Mouse (Mus musculus) lung, adult 2 months (tissue): ENCODE data around the gene Gm13212. TPM values are rescaled to one million over a fixed set of nuclear protein-coding genes. Genes with fewer than 3 reads are reported as not detected.
"Not testable (repeated sequence)": the region's sequence is repeated elsewhere in the genome, so short reads cannot be mapped to it uniquely, and the experiment has no call there.

Experiments
- DNase-seq: peaks from one replicate; pipeline ENCODE4 v3.0.0; 2022
- H3K4me1 ChIP-seq: fragments of 200-500 bp; 2 replicates; pipeline ENCODE4 v1.6.1; 2011; ENCODE audit warnings: low read length; ENCODE audit not compliant: control insufficient read depth, insufficient read depth
- H3K4me3 ChIP-seq: fragments of 200-500 bp; replicated peaks from 2 replicates; pipeline ENCODE3; 2011; ENCODE audit warnings: low read depth, mild to moderate bottlenecking, control low read depth, low read length; ENCODE audit errors: extremely low read depth
- WGBS: fragments of 180-500 bp; shearing (Covaris S2); methylation state at CpG from one replicate; pipeline ENCODE4 v1.1.7; 2018; 5-methylcytosine and 5-hydroxymethylcytosine counted together
- polyA plus RNA-seq: library from polyadenylated mRNA; depleted of rRNA; stranded (reverse); fragments of >200 nt; gene quantifications from 2 replicates; pipeline ENCODE4 v1.2.3, GENCODE M21; 2012; rRNA removed

The Gm13212 gene
- polyA plus RNA-seq, 1 experiment = 0.13 TPM

- not testable (repeated sequence) for H3K4me3 ChIP-seq, DNase-seq, H3K4me1 ChIP-seq
- 29% methylated on average over 73 of the region's 83 CpGs for WGBS
Measured at GRCm38 (mm10) chr4:145640416-145641185, 55.6 kb downstream of the Gm13212 start.

GRCm38 (mm10) chr4:145670385-145670784, 85.4 kb downstream of the Gm13212 start, which contains the start of gene Zfp980:
Gene Zfp980 (plus strand): TSS chr4:145670685.
- H3K4me3 ChIP-seq, H3K4me1 ChIP-seq, DNase-seq: not testable (repeated sequence)
- WGBS = 76% methylated on average over 3 of the region's 3 CpGs

- 50% methylated on average over 2 of the region's 2 CpGs for WGBS
- not testable (repeated sequence) for H3K4me1 ChIP-seq, DNase-seq, H3K4me3 ChIP-seq
Measured at GRCm38 (mm10) chr4:145674286-145674780, 89.4 kb downstream of the Gm13212 start.

Other genes with a start within 250 kb of the Gm13212 start
- gene Zfp990, start 74.4 kb upstream of the Gm13212 start, polyA plus RNA-seq = 0.08 TPM in 1 of 2 replicates, not detected in the other
- not detected in 2 replicates for gene Zfp980, start 85.5 kb downstream of the Gm13212 start, polyA plus RNA-seq